Mouse (Mus musculus) stomach, postnatal 0 days (tissue): ENCODE measurements at regions not wholly inside any gene's neighbourhood (a gene's known extent, or its start where the extent isn't known, plus 50 kb on each side); places are given as distances from the start of the nearest gene placed in this dataset.
"Not testable (repeated sequence)": the region's sequence is repeated elsewhere in the genome, so short reads cannot be mapped to it uniquely, and the experiment has no call there.

Source experiments
- ATAC-seq: fragments of 200-750 bp; cut with Nextera tagmentation; 2 replicates; pipeline ENCODE4 v1.8.0; 2017; ENCODE audit not compliant: low FRiP score, low TSS enrichment
- DNase-seq: peaks from one replicate; pipeline ENCODE4 v3.0.0-alpha.2; 2016; ENCODE audit warnings: low spot score
- H3K27ac ChIP-seq: fragments of 300-500 bp; sonication (generic); replicated peaks from 2 replicates; pipeline ENCODE4 v1.5.1; 2014; ENCODE audit warnings: mild to moderate bottlenecking, control low read depth
- H3K27me3 ChIP-seq: fragments of 300-500 bp; sonication (generic); 2 replicates; pipeline ENCODE4 v1.6.1; 2014; ENCODE audit warnings: low read length; ENCODE audit not compliant: control insufficient read depth, insufficient read depth
- H3K36me3 ChIP-seq: fragments of 300-500 bp; sonication (generic); 2 replicates; pipeline ENCODE4 v1.6.1; 2014; ENCODE audit warnings: low read length, mixed read lengths; ENCODE audit not compliant: control insufficient read depth, insufficient read depth
- H3K4me1 ChIP-seq: fragments of 300-500 bp; sonication (generic); replicated peaks from 2 replicates; pipeline ENCODE4 v1.6.1; 2014; ENCODE audit warnings: antibody characterized with exemption; ENCODE audit not compliant: control insufficient read depth, insufficient read depth
- H3K4me2 ChIP-seq: fragments of 300-500 bp; sonication (generic); replicated peaks from 2 replicates; pipeline ENCODE4 v1.6.1; 2014; ENCODE audit warnings: low read depth, mild to moderate bottlenecking, control low read depth, moderate library complexity
- H3K4me3 ChIP-seq: fragments of 300-500 bp; sonication (generic); 2 replicates; pipeline ENCODE4 v1.5.1; 2014; ENCODE audit warnings: low read depth, low read length, control low read depth
- H3K9ac ChIP-seq: fragments of 300-500 bp; sonication (generic); 2 replicates; pipeline ENCODE4 v1.6.1; 2014; ENCODE audit warnings: mild to moderate bottlenecking, low read length, control low read depth, mixed read lengths
- H3K9me3 ChIP-seq: fragments of 300-500 bp; sonication (generic); 2 replicates; pipeline ENCODE4 v1.6.1; 2016; ENCODE audit warnings: low read length; ENCODE audit not compliant: control insufficient read depth
- WGBS: fragments of 180-500 bp; shearing (Covaris S2); extraction: QIAGEN DNeasy Blood & Tissue Kit; methylation state at CpG from one replicate; pipeline ENCODE4 v1.1.7; 2014; 5-methylcytosine and 5-hydroxymethylcytosine counted together

DNA sequence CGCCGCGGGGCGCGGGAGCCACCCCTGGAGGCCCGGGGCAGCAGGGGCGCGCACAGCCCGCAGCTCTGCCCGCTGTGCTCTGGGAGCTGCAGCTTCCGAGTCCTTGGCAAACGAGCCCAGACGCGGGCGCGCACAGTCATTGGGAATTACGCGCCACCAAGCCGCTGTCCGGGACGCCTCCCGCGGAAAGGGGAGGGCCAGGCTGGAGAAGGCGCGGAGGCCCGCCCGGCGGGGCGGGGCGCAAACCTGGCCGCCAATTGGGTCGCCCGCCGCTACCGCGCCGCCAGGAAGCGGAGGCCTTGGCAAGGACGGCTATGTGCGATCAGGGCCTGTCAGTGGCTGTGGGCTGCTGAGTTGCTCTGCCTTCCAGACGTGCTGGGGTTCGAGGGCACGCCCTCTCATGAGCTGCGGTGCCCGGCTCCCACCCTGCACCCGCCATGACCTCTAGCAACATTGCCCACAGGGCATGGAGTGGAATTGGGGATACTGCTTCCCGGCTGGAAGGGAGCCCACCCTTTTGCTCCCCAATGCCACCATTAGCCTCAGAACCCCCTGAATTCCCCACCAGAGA, 739.1 kb upstream of the Ywhaq start:
- H3K36me3 ChIP-seq, H3K9me3 ChIP-seq, H3K4me2 ChIP-seq, H3K9ac ChIP-seq, H3K27ac ChIP-seq, H3K27me3 ChIP-seq, H3K4me1 ChIP-seq, ATAC-seq, H3K4me3 ChIP-seq: not testable (repeated sequence)
- 3% methylated on average over 21 of the region's 47 CpGs for WGBS
- peak; percentile 9 for DNase-seq

DNA sequence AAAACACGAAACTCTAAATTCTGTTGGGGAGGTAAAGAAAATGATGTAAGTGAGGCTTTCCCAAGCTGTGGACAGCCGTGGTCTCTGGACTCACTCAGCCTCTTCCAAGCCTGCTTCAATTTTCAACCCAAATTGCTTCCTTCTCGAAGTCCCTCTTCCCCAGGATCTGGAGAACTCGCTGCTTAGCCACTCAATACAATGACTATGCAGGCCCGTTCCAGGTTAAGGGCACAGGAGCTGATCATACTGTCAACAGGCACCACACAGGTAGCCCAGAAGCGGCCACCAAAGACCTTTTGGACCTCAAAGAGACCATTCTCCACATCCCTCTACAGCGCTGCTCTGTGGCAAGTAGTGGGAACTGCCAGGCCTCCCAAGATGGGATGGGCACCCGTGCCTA, 737.9 kb upstream of the Ywhaq start:
- ATAC-seq, H3K9ac ChIP-seq, H3K4me3 ChIP-seq, H3K27me3 ChIP-seq, H3K4me1 ChIP-seq, H3K9me3 ChIP-seq, H3K4me2 ChIP-seq, H3K27ac ChIP-seq, H3K36me3 ChIP-seq, DNase-seq: not testable (repeated sequence)
- 84% methylated on average over 3 of the region's 8 CpGs for WGBS
